Mouse (Mus musculus) hindbrain, embryonic 11.5 days (tissue): ENCODE measurements around the gene Gm12166. TPM values are rescaled to one million over a fixed set of nuclear protein-coding genes. Genes with fewer than 3 reads are reported as not detected.
"Not testable (repeated sequence)": the region's sequence is repeated elsewhere in the genome, so short reads cannot be mapped to it uniquely, and the experiment has no call there.

Source experiments
- ATAC-seq: fragments of 200-750 bp; cut with Nextera tagmentation; 2 replicates; pipeline ENCODE4 v1.8.0; 2017; ENCODE audit warnings: mild to moderate bottlenecking, moderate TSS enrichment, moderate library complexity; ENCODE audit not compliant: low FRiP score
- DNase-seq: peaks from one replicate; pipeline ENCODE4 v3.0.0-alpha.2; 2015; ENCODE audit warnings: low spot score
- H3K27ac ChIP-seq: fragments of 300-500 bp; sonication (generic); 2 replicates; pipeline ENCODE4 v1.5.1; 2014; ENCODE audit warnings: mild to moderate bottlenecking, low read depth, low read length
- H3K27me3 ChIP-seq: fragments of 300-500 bp; sonication (generic); 2 replicates; pipeline ENCODE4 v1.6.1; 2014; ENCODE audit warnings: mild to moderate bottlenecking, low read length, moderate library complexity, mixed read lengths; ENCODE audit not compliant: control insufficient read depth, insufficient read depth
- H3K36me3 ChIP-seq: fragments of 300-500 bp; sonication (generic); 2 replicates; pipeline ENCODE4 v1.6.1; 2014; ENCODE audit warnings: mild to moderate bottlenecking, low read length, moderate library complexity, mixed read lengths; ENCODE audit not compliant: control insufficient read depth, insufficient read depth
- H3K4me1 ChIP-seq: fragments of 300-500 bp; sonication (generic); replicated peaks from 2 replicates; pipeline ENCODE4 v1.6.1; 2014; ENCODE audit warnings: low read length, mixed read lengths; ENCODE audit not compliant: control insufficient read depth, insufficient read depth
- H3K4me2 ChIP-seq: fragments of 300-500 bp; sonication (generic); replicated peaks from 2 replicates; pipeline ENCODE4 v1.6.1; 2014; ENCODE audit warnings: mild to moderate bottlenecking, low read depth, low read length
- H3K4me3 ChIP-seq: fragments of 300-500 bp; sonication (generic); 2 replicates; pipeline ENCODE4 v1.5.1; 2014; ENCODE audit warnings: low read depth, low read length
- H3K9ac ChIP-seq: fragments of 300-500 bp; sonication (generic); 2 replicates; pipeline ENCODE4 v1.6.1; 2014; ENCODE audit warnings: low read depth, low read length
- H3K9me3 ChIP-seq: fragments of 300-500 bp; sonication (generic); 2 replicates; pipeline ENCODE4 v1.6.1; 2016; ENCODE audit warnings: low read length; ENCODE audit not compliant: control insufficient read depth
- WGBS: fragments of 180-500 bp; shearing (Covaris S2); extraction: QIAGEN DNeasy Blood & Tissue Kit; methylation state at CpG from one replicate; pipeline ENCODE4 v1.1.7; 2014; 5-methylcytosine and 5-hydroxymethylcytosine counted together
- polyA plus RNA-seq: library from polyadenylated mRNA; unstranded; fragments of >200 nt; fragmentation: Nextera tagmentation; extraction: Ambion mirVana; gene quantifications from 2 replicates; pipeline ENCODE4 v1.2.1, GENCODE M21; 2014

Gene Gm12166
- 2.7 and 4.1 TPM in 2 replicates for polyA plus RNA-seq

DNA sequence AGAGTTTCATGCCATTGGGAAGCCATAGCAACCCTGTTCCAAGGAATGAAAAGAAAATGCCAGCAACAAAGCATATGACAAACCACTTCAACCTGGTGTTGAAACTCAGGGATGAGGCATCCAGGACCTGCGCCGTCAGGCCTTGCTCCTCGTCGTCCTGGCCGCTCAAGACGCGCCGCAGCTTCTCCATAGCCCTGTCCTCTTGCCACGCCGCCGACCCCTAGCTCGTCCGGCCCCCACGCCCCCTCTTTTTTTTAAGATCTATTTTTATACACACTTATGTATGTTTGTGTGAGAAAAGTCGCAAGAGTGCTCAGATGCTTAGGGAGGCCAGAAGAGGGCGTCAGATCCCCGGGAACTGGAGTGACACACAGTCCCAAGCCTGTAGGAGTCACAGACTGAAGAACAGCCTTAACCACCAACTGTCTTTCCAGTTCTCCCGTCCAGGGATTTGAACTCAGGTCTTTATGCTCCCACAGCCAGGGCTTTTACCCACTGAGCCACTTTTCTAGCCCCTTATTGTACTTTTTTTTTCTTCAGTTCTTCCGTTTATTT is at the start of gene Gm12166:
Gene Gm12166 (minus strand): TSS at position 217 of the 555 bp plus-strand sequence.
- DNase-seq, result peak; percentile 58
- not testable (repeated sequence) for ATAC-seq, H3K4me2 ChIP-seq, H3K27me3 ChIP-seq, H3K4me3 ChIP-seq, H3K36me3 ChIP-seq, H3K4me1 ChIP-seq, H3K27ac ChIP-seq, H3K9ac ChIP-seq, H3K9me3 ChIP-seq
- 35% methylated on average over 19 of the region's 19 CpGs for WGBS

DNA sequence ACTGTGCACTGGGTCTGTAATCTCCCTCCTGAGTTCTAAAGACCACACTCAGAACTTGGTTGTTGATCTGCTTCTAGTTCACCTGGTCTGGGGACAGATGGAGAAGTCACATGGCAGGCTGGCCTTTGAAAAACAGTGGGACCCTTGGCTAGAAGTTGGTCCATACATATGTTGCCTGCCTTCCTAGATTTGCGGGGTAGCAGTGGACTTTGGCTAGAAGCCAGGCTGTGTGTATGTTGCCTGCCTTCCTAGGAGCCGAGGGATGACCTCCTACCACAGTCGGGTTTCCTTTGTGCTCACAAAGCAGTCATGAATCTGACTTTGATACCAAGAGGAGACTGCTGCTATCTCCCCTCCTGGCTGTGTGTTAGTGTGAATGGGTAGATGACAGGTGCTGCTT is 44.9 kb upstream of the Gm12166 start:
- Histone ChIP-seq H3K4me1 (no peaks in the 10 kb centered on the region), H3K36me3 (no peaks in the 10 kb centered on the region), H3K9ac (no peak overlapping the region), H3K4me3 (no peak overlapping the region), H3K27me3 (no peaks in the 10 kb centered on the region), H3K4me2 (no peak overlapping the region), H3K9me3 (no peaks in the 10 kb centered on the region), H3K27ac (no peak overlapping the region)
- no peak for DNase-seq
- no peak for ATAC-seq
- 84% methylated on average over 3 of the region's 3 CpGs for WGBS

GRCm38 (mm10) chr11:46096265-46096649 is 44.1 kb upstream of the Gm12166 start:
- DNase-seq, result no peak
- H3K9me3 ChIP-seq, result no peaks in the 10 kb centered on the region
- no peak overlapping the region for H3K27ac ChIP-seq
- H3K36me3 ChIP-seq, result no peaks in the 10 kb centered on the region
- H3K4me2 ChIP-seq, result no peak overlapping the region
- H3K4me3 ChIP-seq, result no peak overlapping the region
- 91% methylated on average over 6 of the region's 6 CpGs for WGBS
- no peak for ATAC-seq
- no peaks in the 10 kb centered on the region for H3K4me1 ChIP-seq
- H3K27me3 ChIP-seq, result no peaks in the 10 kb centered on the region
- H3K9ac ChIP-seq, result no peak overlapping the region

DNA sequence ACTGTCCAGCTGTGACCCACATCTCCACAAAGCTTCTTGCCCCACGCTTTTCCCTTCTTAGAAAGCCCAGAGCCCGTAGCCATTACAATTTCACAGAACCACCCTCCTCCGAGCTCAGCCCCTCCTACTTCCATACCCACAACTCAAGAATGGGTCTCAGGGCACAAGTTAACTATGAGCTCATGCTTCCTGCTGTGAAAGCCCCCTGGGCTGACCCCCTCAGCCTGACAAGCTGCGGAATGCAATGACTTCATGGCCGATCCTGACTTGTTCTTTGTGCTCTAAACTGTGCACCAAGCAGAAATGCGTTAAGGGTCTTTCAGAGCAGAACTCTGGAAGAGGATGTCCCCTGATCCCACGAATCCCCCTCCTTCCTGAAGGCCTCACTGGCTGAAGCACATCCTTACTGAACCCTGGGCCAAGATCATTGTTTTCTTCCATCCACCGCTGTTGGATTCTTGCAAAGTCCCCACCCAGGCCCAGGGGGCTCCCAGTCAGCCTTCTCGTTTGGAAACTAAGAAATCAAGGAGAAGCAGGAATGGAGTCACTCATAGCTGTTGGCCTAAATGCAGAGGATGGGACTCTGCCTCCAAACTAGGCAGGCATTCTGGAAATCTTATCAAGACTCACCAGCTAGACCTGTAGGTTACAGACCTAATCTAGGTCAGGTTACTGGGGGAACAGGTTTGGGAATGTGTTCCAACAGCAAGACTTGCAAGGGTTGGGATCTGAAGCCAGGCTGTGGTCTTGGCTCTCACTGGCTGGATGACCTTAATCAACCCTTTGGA is 43.5 kb upstream of the Gm12166 start:
- ATAC-seq (no peak), DNase-seq (no peak)
- Histone ChIP-seq H3K36me3 (no peaks in the 10 kb centered on the region), H3K9me3 (no peaks in the 10 kb centered on the region), H3K4me1 (no peaks in the 10 kb centered on the region), H3K4me3 (no peak overlapping the region), H3K4me2 (no peak overlapping the region), H3K9ac (no peak overlapping the region), H3K27me3 (no peaks in the 10 kb centered on the region), H3K27ac (no peak overlapping the region)
- WGBS, result 70% methylated on average over 9 of the region's 9 CpGs

DNA sequence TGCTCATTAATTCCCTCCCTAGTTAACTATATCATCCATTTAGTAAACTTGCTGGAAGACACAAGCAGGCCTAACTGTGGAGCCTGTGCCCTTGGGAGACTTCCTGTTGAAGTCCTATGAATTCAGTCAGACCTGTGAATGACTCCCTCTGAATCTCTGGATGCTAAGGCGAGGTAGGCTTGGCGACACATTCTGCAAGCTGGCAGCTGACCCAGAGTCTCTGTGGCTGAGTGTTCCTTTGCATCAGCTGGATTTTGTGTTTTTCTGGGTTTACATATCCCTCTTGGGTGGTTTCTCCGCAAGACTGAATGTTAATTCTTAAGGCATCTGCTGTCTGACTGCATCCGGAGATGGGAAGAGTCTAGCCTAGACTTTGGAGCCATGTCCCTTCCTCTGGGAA is 40.0 kb upstream of the Gm12166 start:
- Histone ChIP-seq H3K27ac (no peak overlapping the region), H3K4me2 (no peak overlapping the region), H3K4me3 (no peak overlapping the region), H3K4me1 (no peaks in the 10 kb centered on the region), H3K9me3 (no peaks in the 10 kb centered on the region), H3K27me3 (no peaks in the 10 kb centered on the region), H3K36me3 (no peaks in the 10 kb centered on the region), H3K9ac (no peak overlapping the region)
- DNase-seq, result no peak
- no peak for ATAC-seq
- WGBS, result 90% methylated on average over 4 of the region's 4 CpGs

DNA sequence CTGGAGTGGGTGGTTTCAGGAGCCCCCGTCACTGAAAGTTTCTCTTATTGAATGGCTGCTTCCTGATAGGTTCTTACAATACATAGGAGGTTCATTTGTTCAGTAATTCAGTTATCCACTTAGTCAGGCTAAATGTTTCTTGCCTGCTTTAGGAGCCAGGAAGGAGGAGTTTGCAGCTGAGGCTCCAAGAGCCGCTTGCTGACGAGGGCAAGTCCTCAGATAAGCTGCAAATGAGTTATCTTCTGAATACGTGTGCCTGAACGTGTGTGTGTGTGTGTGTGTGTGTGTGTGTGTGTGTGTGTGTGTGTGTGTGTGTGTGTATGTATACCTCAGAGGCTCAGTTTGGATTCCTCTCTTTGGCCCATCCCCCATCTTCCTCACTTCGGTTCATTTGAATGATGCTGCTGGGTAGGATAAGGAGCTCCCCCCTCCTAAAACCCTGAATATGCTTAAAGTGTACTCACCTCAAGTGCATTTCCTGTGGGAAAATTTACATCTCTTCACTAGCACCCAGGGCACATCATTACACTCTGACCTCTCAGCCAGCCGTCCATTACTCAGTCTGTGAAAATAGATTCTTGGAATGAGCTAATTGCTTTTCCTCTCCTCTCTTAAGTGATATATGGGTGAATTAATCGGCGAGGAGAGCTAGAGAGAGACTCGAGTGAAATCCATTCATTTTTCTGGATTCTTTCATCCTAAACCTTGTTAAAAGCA is 39.0 kb upstream of the Gm12166 start:
- no peaks in the 10 kb centered on the region for H3K4me1 ChIP-seq
- DNase-seq (no peak), ATAC-seq (no peak)
- H3K36me3 ChIP-seq, result no peaks in the 10 kb centered on the region
- H3K9me3 ChIP-seq, result no peaks in the 10 kb centered on the region
- no peak overlapping the region for H3K9ac ChIP-seq
- H3K27me3 ChIP-seq, result no peaks in the 10 kb centered on the region
- no peak overlapping the region for H3K4me3 ChIP-seq
- H3K27ac ChIP-seq, result no peak overlapping the region
- H3K4me2 ChIP-seq, result no peak overlapping the region
- WGBS, result 76% methylated on average over 10 of the region's 10 CpGs

DNA sequence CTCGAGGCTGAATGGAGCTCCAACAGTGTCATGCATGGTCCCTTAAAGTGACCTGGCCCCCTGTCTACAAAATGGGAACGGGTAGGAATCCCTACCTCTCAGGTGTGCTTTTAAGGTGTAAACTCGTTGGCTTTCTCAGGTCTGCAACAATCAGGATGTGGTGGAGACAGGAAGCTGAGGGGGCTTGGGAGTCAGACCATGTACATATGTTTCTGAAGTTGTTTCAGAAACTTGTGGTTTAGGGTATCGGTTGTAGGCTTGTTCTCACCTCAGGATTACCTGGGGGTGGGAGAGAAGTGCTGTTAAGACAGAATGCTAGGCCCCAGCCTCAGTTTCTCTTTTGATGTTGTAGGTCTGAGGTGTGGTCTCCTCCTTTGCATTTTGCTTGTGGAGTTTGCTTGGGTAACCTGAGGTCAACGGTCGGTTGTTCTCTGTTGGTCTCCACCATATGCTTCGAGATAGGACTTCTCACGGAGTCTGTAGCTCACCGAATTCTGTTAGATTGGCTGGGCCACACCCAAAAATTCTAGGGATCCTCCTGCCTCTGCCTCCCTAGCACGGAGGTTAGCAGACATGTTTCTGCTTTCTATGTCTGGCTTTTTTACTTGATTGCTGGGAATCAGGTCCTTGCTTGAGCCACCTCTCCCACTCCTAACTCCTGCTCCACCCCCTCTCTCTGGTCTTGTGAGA is 38.1 kb upstream of the Gm12166 start:
- Histone ChIP-seq H3K4me3 (no peak overlapping the region), H3K36me3 (no peaks in the 10 kb centered on the region), H3K9ac (no peak overlapping the region), H3K9me3 (no peaks in the 10 kb centered on the region), H3K4me1 (no peaks in the 10 kb centered on the region), H3K27me3 (no peaks in the 10 kb centered on the region), H3K27ac (no peak overlapping the region), H3K4me2 (no peak overlapping the region)
- ATAC-seq (no peak), DNase-seq (no peak)
- WGBS, result 89% methylated on average over 10 of the region's 10 CpGs

DNA sequence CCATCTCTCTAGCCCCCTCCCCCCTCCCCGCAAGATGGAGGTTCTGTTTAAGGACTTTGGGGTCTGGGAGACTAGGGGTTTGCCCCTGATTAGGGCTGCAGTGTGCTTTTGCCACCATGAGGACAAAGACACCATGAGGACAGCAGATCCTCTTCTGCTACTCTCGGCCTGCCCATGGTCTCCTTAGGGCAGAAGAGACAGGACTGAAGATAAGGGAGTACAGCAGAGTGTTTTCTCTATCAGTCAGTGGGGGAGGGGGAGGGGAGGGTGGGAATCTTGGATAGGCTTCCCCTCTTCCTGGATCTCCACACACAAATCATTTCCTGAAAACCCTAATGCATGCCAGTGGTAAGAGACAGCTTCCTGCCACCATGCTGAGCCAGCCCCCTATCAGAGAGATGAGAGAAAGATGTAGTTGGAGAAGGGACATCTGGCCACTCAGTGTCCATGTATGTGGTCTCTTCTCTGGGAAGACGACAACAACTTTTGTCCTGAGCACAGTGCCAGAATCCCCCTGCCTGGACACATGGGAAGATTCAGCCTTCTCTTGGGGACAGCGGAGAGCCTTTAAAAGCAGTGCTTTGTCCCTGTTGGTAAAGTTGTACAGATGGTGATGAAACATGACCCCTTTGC is 37.1 kb upstream of the Gm12166 start:
- no peaks in the 10 kb centered on the region for H3K36me3 ChIP-seq
- H3K4me3 ChIP-seq, result no peak overlapping the region
- DNase-seq (no peak), ATAC-seq (no peak)
- H3K4me2 ChIP-seq, result no peak overlapping the region
- no peaks in the 10 kb centered on the region for H3K9me3 ChIP-seq
- H3K4me1 ChIP-seq, result no peaks in the 10 kb centered on the region
- H3K27ac ChIP-seq, result no peak overlapping the region
- H3K27me3 ChIP-seq, result no peaks in the 10 kb centered on the region
- H3K9ac ChIP-seq, result no peak overlapping the region
- WGBS, result 85% methylated on average over 4 of the region's 4 CpGs
